Mouse (Mus musculus): ENCODE data around the gene Ribc2. TPM values are rescaled to one million over a fixed set of nuclear protein-coding genes. Genes with fewer than 3 reads are reported as not detected.
A peak's percentile ranks its signal among the peaks of the same experiment; 100 is the strongest.

Ribc2 gene
- polyA plus RNA-seq, 1 experiment from 2014 or later, result 1.3 TPM

- WGBS, result 56% methylated on average over 4 of the region's 4 CpGs
- no peak overlapping the region for H3K9ac ChIP-seq
- H3K4me3 ChIP-seq, result no peak overlapping the region
- no peaks in the 10 kb centered on the region for H3K36me3 ChIP-seq
- no peaks in the 10 kb centered on the region for H3K27me3 ChIP-seq
- no peak overlapping the region for H3K27ac ChIP-seq
- no peaks in the 10 kb centered on the region for H3K9me3 ChIP-seq
- ATAC-seq (ENCODE audit: insufficient number of reproducible peaks, insufficient read depth, low FRiP score, low TSS enrichment, low read depth), result no peak
- H3K4me2 ChIP-seq, result no peak overlapping the region
- peaks cover 11% of the 10 kb centered on the region for H3K4me1 ChIP-seq
Measured at GRCm38 (mm10) chr15:85156198-85156597, 24.3 kb downstream of the Ribc2 start.

GRCm38 (mm10) chr15:85161416-85161815 lies 29.5 kb downstream of the Ribc2 start:
- Histone ChIP-seq H3K9ac (no peak overlapping the region), H3K9me3 (no peaks in the 10 kb centered on the region), H3K27me3 (no peaks in the 10 kb centered on the region), H3K4me2 (no peak overlapping the region), H3K4me3 (no peak overlapping the region), H3K27ac (no peak overlapping the region), H3K4me1 (peaks cover 41% of the 10 kb centered on the region), H3K36me3 (no peaks in the 10 kb centered on the region)
- no peak for ATAC-seq (ENCODE audit: insufficient number of reproducible peaks, insufficient read depth, low FRiP score, low TSS enrichment, low read depth)

GRCm38 (mm10) chr15:85162693-85163663 lies 31.1 kb downstream of the Ribc2 start:
- 27% methylated on average over 21 of the region's 21 CpGs for WGBS
- Histone ChIP-seq H3K36me3 (no peaks in the 10 kb centered on the region), H3K4me1 (peaks cover 56% of the 10 kb centered on the region), H3K27me3 (no peaks in the 10 kb centered on the region), H3K4me2 (0 out of 2 replicates have a peak overlapping the region, but pooled peaks have one; percentile 3), H3K9me3 (no peaks in the 10 kb centered on the region), H3K9ac (no peak overlapping the region), H3K27ac (peak overlapping the region; percentile 88), H3K4me3 (no peak overlapping the region)
- ATAC-seq (ENCODE audit: insufficient number of reproducible peaks, insufficient read depth, low FRiP score, low TSS enrichment, low read depth), result no peak

GRCm38 (mm10) chr15:85166433-85166933 lies 34.6 kb downstream of the Ribc2 start:
- 9% methylated on average over 11 of the region's 11 CpGs for WGBS
- H3K9me3 ChIP-seq, result no peaks in the 10 kb centered on the region
- no peaks in the 10 kb centered on the region for H3K36me3 ChIP-seq
- H3K4me1 ChIP-seq, result peaks cover 72% of the 10 kb centered on the region
- peak overlapping the region; percentile 49 for H3K9ac ChIP-seq
- peak overlapping the region; percentile 96 for H3K27ac ChIP-seq
- ATAC-seq (ENCODE audit: insufficient number of reproducible peaks, insufficient read depth, low FRiP score, low TSS enrichment, low read depth), result peak; percentile 82
- H3K27me3 ChIP-seq, result no peaks in the 10 kb centered on the region
- H3K4me2 ChIP-seq, result peak overlapping the region; percentile 41
- H3K4me3 ChIP-seq, result no peak overlapping the region

- no peak overlapping the region for H3K4me3 ChIP-seq
- H3K4me2 ChIP-seq, result peak overlapping the region; percentile 41
- WGBS, result 37% methylated on average over 12 of the region's 12 CpGs
- peak overlapping the region; percentile 49 for H3K9ac ChIP-seq
- no peaks in the 10 kb centered on the region for H3K27me3 ChIP-seq
- H3K36me3 ChIP-seq, result no peaks in the 10 kb centered on the region
- ATAC-seq (ENCODE audit: insufficient number of reproducible peaks, insufficient read depth, low FRiP score, low TSS enrichment, low read depth), result no peak
- peak overlapping the region; percentile 96 for H3K27ac ChIP-seq
- H3K4me1 ChIP-seq, result peaks cover 72% of the 10 kb centered on the region
- no peaks in the 10 kb centered on the region for H3K9me3 ChIP-seq
Measured at GRCm38 (mm10) chr15:85167086-85167679, 35.3 kb downstream of the Ribc2 start.

- no peaks in the 10 kb centered on the region for H3K9me3 ChIP-seq
- no peak for ATAC-seq (ENCODE audit: insufficient number of reproducible peaks, insufficient read depth, low FRiP score, low TSS enrichment, low read depth)
- WGBS, result 51% methylated on average over 2 of the region's 2 CpGs
- no peak overlapping the region for H3K4me3 ChIP-seq
- H3K36me3 ChIP-seq, result no peaks in the 10 kb centered on the region
- H3K4me1 ChIP-seq, result peaks cover 39% of the 10 kb centered on the region
- H3K9ac ChIP-seq, result no peak overlapping the region
- H3K27ac ChIP-seq, result no peak overlapping the region
- H3K4me2 ChIP-seq, result no peak overlapping the region
- no peaks in the 10 kb centered on the region for H3K27me3 ChIP-seq
Measured at GRCm38 (mm10) chr15:85172054-85172453, 40.2 kb downstream of the Ribc2 start.

GRCm38 (mm10) chr15:85173425-85173824 lies 41.5 kb downstream of the Ribc2 start:
- no peaks in the 10 kb centered on the region for H3K9me3 ChIP-seq
- no peak overlapping the region for H3K4me3 ChIP-seq
- no peaks in the 10 kb centered on the region for H3K36me3 ChIP-seq
- H3K4me1 ChIP-seq, result peaks cover 33% of the 10 kb centered on the region
- ATAC-seq (ENCODE audit: insufficient number of reproducible peaks, insufficient read depth, low FRiP score, low TSS enrichment, low read depth), result no peak
- peak overlapping the region; percentile 51; the same call in 1 of the 2 replicates for H3K27ac ChIP-seq
- H3K9ac ChIP-seq, result no peak overlapping the region
- no peak overlapping the region for H3K4me2 ChIP-seq
- 36% methylated on average over 8 of the region's 8 CpGs for WGBS
- no peaks in the 10 kb centered on the region for H3K27me3 ChIP-seq

GRCm38 (mm10) chr15:85174060-85174459 lies 42.2 kb downstream of the Ribc2 start:
- Histone ChIP-seq H3K9ac (no peak overlapping the region), H3K9me3 (no peaks in the 10 kb centered on the region), H3K4me3 (no peak overlapping the region), H3K27ac (no peak overlapping the region; the same call in 1 of the 2 replicates), H3K27me3 (no peaks in the 10 kb centered on the region), H3K4me1 (peaks cover 34% of the 10 kb centered on the region), H3K4me2 (no peak overlapping the region), H3K36me3 (no peaks in the 10 kb centered on the region)
- WGBS, result 49% methylated on average over 10 of the region's 10 CpGs
- ATAC-seq (ENCODE audit: insufficient number of reproducible peaks, insufficient read depth, low FRiP score, low TSS enrichment, low read depth), result no peak

- no peaks in the 10 kb centered on the region for H3K9me3 ChIP-seq
- H3K9ac ChIP-seq, result no peak overlapping the region
- no peak overlapping the region for H3K27ac ChIP-seq
- H3K4me1 ChIP-seq, result peaks cover 45% of the 10 kb centered on the region
- H3K27me3 ChIP-seq, result no peaks in the 10 kb centered on the region
- no peak overlapping the region for H3K4me3 ChIP-seq
- no peak overlapping the region for H3K4me2 ChIP-seq
- no peaks in the 10 kb centered on the region for H3K36me3 ChIP-seq
- ATAC-seq (ENCODE audit: insufficient number of reproducible peaks, insufficient read depth, low FRiP score, low TSS enrichment, low read depth), result no peak
- 86% methylated on average over 8 of the region's 8 CpGs for WGBS
Measured at GRCm38 (mm10) chr15:85177576-85177975, 45.7 kb downstream of the Ribc2 start.

GRCm38 (mm10) chr15:85178172-85178571 lies 46.3 kb downstream of the Ribc2 start:
- Histone ChIP-seq H3K4me2 (no peak overlapping the region), H3K4me1 (peaks cover 42% of the 10 kb centered on the region), H3K27ac (no peak overlapping the region), H3K9ac (no peak overlapping the region), H3K27me3 (no peaks in the 10 kb centered on the region), H3K4me3 (no peak overlapping the region), H3K36me3 (no peaks in the 10 kb centered on the region), H3K9me3 (no peaks in the 10 kb centered on the region)
- no peak for ATAC-seq (ENCODE audit: insufficient number of reproducible peaks, insufficient read depth, low FRiP score, low TSS enrichment, low read depth)
- 74% methylated on average over 6 of the region's 6 CpGs for WGBS

GRCm38 (mm10) chr15:85179528-85180180 lies 47.8 kb downstream of the Ribc2 start:
- no peaks in the 10 kb centered on the region for H3K27me3 ChIP-seq
- peaks cover 44% of the 10 kb centered on the region for H3K4me1 ChIP-seq
- H3K4me3 ChIP-seq, result no peak overlapping the region
- H3K9ac ChIP-seq, result no peak overlapping the region
- peak overlapping the region; percentile 82 for H3K27ac ChIP-seq
- H3K36me3 ChIP-seq, result no peaks in the 10 kb centered on the region
- H3K4me2 ChIP-seq, result 0 out of 2 replicates have a peak overlapping the region, but pooled peaks have one; percentile 3
- H3K9me3 ChIP-seq, result no peaks in the 10 kb centered on the region
- no peak for ATAC-seq (ENCODE audit: insufficient number of reproducible peaks, insufficient read depth, low FRiP score, low TSS enrichment, low read depth)
- WGBS, result 43% methylated on average over 7 of the region's 7 CpGs
